Mouse (Mus musculus): ENCODE measurements around the gene Akt3. TPM values are rescaled to one million over a fixed set of nuclear protein-coding genes. Genes with fewer than 3 reads are reported as not detected.
A peak's percentile ranks its signal among the peaks of the same experiment; 100 is the strongest.

Akt3 gene
- polyA plus RNA-seq, 1 experiment from 2014 or later = 4.7 TPM

DNA sequence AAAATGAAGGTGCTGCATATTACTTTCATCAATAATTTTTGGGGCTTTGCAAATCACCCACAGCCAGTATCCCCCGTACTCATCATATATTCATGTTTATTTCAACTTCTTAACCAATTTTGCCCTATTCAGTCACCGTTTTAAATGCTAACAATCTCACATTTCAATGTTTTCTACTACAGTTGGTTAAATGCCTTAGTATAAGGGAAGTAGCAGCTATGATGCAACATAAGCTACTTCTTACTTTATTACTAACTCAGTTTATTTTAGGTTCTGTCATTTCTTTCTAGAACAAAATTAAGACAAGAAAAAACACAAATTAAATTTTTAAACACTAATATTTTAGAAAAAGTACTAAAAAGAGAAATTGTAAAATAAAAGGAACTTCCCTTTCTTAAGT, 78.4 kb downstream of the Akt3 start:
- WGBS = 85% methylated on average over 2 of the region's 2 CpGs
- Histone ChIP-seq H3K9ac (no peak overlapping the region), H3K36me3 (no peaks in the 10 kb centered on the region), H3K4me2 (no peak overlapping the region), H3K9me3 (no peaks in the 10 kb centered on the region), H3K4me1 (no peaks in the 10 kb centered on the region), H3K27me3 (replicated peaks) (no peaks in the 10 kb centered on the region), H3K27ac (no peak overlapping the region), H3K4me3 (replicated peaks) (no peak overlapping the region)
- no peak for ATAC-seq (ENCODE audit: insufficient read depth, low FRiP score, low read depth)

DNA sequence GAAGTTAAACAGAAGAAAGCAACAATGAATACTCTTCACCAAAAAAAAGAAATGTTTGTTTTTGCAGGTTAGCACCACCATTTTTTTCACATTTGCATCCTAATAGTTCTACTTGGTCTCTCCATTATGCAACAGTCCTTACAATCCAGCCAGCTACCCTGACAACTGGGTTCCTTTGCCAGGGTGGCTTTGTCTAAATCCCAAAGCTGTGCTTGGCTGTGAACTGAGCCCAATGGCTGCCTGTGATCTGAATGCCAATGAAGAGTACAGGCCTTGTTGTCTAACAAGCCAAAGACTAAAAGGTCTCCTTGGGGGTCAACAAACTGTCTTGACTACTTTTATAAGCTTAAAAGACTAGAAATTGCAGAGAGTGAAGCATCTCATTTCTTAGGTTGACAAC, 82.6 kb downstream of the Akt3 start:
- H3K27me3 ChIP-seq (replicated peaks) = no peaks in the 10 kb centered on the region
- H3K4me3 ChIP-seq (replicated peaks) = no peak overlapping the region
- no peaks in the 10 kb centered on the region for H3K9me3 ChIP-seq
- H3K4me2 ChIP-seq = no peak overlapping the region
- no peaks in the 10 kb centered on the region for H3K36me3 ChIP-seq
- ATAC-seq (ENCODE audit: insufficient read depth, low FRiP score, low read depth) = no peak
- H3K9ac ChIP-seq = no peak overlapping the region
- H3K4me1 ChIP-seq = no peaks in the 10 kb centered on the region
- no peak overlapping the region for H3K27ac ChIP-seq

DNA sequence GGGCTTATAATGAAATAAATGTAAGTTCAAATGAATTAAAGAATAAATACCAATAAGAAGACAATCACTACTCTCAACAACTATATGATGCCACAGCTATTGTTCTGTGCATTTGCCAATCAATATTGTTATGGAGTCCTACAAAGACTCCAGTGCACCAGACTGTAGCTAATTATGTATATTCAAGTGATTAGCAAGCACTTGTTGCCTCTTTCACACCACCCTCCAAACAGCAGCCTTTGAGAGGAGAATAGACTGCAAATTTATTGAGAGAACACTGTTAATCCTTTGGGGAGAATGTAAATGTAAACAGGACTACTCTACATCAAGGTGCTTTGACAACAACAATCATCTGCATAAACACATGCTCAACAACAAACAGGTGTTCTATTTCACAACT, 86.7 kb downstream of the Akt3 start:
- no peaks in the 10 kb centered on the region for H3K4me1 ChIP-seq
- no peaks in the 10 kb centered on the region for H3K36me3 ChIP-seq
- H3K27ac ChIP-seq = no peak overlapping the region
- no peaks in the 10 kb centered on the region for H3K9me3 ChIP-seq
- no peak for ATAC-seq (ENCODE audit: insufficient read depth, low FRiP score, low read depth)
- no peak overlapping the region for H3K4me3 ChIP-seq (replicated peaks)
- no peak overlapping the region for H3K4me2 ChIP-seq
- no peaks in the 10 kb centered on the region for H3K27me3 ChIP-seq (replicated peaks)
- no peak overlapping the region for H3K9ac ChIP-seq

DNA sequence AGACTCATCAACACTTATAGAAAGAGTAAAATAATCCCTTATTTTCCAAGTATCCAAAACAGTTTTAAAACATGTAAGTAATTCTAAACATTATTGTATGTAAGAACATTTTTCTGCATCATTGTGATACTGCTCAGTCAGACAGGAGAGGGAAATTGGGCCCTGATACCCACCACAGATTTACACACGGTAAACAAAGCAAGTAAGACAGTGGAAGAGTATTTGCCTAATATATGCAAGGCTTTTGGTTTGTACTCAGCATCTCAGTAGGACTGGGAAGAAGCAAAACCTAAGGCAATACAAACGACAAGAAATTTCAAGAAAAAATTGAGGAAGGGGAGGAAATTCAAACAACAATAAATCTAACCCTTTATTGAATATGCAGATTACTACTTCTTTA, 92.2 kb downstream of the Akt3 start:
- ATAC-seq (ENCODE audit: insufficient read depth, low FRiP score, low read depth) = no peak
- Histone ChIP-seq H3K4me2 (no peak overlapping the region), H3K9ac (no peak overlapping the region), H3K9me3 (no peaks in the 10 kb centered on the region), H3K4me1 (no peaks in the 10 kb centered on the region), H3K36me3 (no peaks in the 10 kb centered on the region), H3K4me3 (replicated peaks) (no peak overlapping the region), H3K27ac (no peak overlapping the region), H3K27me3 (replicated peaks) (no peaks in the 10 kb centered on the region)
- 52% methylated on average over 2 of the region's 2 CpGs for WGBS

DNA sequence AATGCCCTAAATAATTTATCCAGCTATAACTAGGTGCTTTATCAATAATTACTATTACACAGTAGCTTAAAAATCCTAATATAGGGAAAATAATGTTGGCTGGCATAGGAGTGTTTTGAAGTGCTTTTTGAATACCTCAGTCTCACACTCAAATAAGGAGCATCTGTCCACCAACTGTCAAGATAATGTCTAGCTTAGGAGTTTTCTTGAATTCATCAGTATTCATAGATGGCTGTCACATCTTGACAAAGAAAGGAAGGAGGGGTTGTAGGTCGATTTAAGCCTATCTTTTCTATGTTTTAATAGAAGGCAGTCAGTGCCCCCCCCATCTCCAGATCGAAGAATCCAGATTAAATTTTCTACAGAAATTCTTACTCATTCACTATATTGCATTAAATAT, 92.7 kb downstream of the Akt3 start:
- Histone ChIP-seq H3K9me3 (no peaks in the 10 kb centered on the region), H3K4me2 (no peak overlapping the region), H3K36me3 (no peaks in the 10 kb centered on the region), H3K27me3 (replicated peaks) (no peaks in the 10 kb centered on the region), H3K9ac (no peak overlapping the region), H3K4me3 (replicated peaks) (no peak overlapping the region), H3K4me1 (no peaks in the 10 kb centered on the region), H3K27ac (no peak overlapping the region)
- WGBS = 82% methylated on average over 2 of the region's 2 CpGs
- ATAC-seq (ENCODE audit: insufficient read depth, low FRiP score, low read depth) = no peak

DNA sequence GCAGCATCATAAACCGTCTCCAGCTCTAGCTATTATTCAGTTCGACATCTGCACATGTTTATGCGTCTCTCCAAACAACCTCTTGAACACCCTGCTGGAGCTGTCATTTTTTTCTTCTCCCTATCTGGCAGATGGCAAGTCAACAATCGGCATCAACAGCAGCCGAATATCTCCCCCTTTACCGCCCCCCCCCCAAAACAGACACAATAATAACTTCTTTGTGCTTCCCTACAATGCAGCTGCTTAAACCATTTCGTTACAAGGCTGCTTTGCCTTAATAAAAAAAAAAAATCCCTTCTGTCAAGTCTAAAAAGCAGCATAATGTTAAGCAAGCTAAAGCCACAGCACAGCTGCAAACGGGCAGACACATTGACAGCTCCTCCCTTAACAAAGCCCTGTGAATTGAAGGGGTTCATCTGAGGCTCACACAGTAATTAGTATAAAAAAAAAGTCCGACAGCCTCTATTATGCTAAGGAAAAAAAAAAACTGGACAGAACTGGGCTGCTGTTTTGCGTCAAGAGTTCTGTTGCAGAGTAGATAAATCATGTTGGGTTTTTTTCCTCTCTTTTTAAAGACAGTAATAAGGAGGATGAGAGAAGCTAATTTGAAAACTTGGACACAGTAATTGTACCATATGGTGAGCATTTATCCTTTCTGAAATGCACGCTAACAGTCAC, 107.5 kb downstream of the Akt3 start:
- Histone ChIP-seq H3K9ac (no peak overlapping the region), H3K4me2 (0 out of 2 replicates have a peak overlapping the region, but pooled peaks have one; percentile 8), H3K9me3 (no peaks in the 10 kb centered on the region), H3K36me3 (no peaks in the 10 kb centered on the region), H3K27ac (0 out of 2 replicates have a peak overlapping the region, but pooled peaks have one; percentile 8), H3K4me1 (no peaks in the 10 kb centered on the region), H3K27me3 (replicated peaks) (no peaks in the 10 kb centered on the region), H3K4me3 (replicated peaks) (no peak overlapping the region)
- ATAC-seq (ENCODE audit: insufficient read depth, low FRiP score, low read depth) = peak; percentile 50; the same call in 1 of the 2 replicates
- 28% methylated on average over 11 of the region's 11 CpGs for WGBS

DNA sequence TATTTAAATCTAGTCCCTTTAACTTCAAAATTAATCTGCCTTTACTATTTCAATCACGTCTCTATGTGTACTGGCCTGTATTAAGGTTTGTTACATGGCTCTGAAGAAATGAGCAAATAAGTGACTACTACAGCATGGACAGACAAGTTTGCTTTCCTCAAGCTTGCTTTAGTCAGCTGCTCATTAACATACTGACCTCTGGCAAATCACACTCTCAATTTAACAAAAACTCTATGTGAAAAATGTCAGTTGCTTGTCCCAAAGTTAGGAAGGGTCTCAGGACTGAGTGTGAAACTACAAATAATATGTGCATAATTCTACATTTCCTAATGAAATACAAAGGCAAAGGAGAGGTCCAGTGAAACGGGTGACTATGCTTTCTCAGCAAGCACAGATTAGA, 109.3 kb downstream of the Akt3 start:
- H3K27ac ChIP-seq = no peak overlapping the region
- H3K4me3 ChIP-seq (replicated peaks) = no peak overlapping the region
- H3K4me1 ChIP-seq = no peaks in the 10 kb centered on the region
- H3K36me3 ChIP-seq = no peaks in the 10 kb centered on the region
- H3K27me3 ChIP-seq (replicated peaks) = no peaks in the 10 kb centered on the region
- H3K4me2 ChIP-seq = no peak overlapping the region
- no peak overlapping the region for H3K9ac ChIP-seq
- WGBS = 53% methylated on average over 2 of the region's 2 CpGs
- no peak for ATAC-seq (ENCODE audit: insufficient read depth, low FRiP score, low read depth)
- H3K9me3 ChIP-seq = no peaks in the 10 kb centered on the region

DNA sequence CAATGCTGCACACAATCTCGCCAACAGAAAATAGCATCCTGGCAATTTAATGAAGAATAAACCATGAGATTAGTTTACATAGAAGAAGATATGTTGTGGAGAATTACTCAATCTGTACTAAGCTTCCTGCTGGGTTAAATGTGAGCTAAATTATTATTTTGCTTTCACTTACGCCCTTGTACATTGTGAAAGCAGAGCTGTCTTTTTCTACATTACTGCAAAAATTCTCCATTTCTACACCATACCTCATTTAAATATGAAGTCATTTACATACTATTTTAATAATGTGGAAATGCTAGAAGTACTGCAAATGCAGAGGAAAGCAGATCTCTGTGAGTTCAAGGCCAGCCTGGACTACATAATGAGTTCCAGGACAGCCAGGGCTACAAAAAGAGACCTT, 116.5 kb downstream of the Akt3 start:
- Histone ChIP-seq H3K27ac (no peak overlapping the region), H3K4me1 (no peaks in the 10 kb centered on the region), H3K4me3 (replicated peaks) (no peak overlapping the region), H3K36me3 (no peaks in the 10 kb centered on the region), H3K27me3 (replicated peaks) (no peaks in the 10 kb centered on the region), H3K9me3 (no peaks in the 10 kb centered on the region), H3K4me2 (no peak overlapping the region), H3K9ac (no peak overlapping the region)
- ATAC-seq (ENCODE audit: insufficient read depth, low FRiP score, low read depth) = no peak
- WGBS = 91% methylated on average over 2 of the region's 2 CpGs

DNA sequence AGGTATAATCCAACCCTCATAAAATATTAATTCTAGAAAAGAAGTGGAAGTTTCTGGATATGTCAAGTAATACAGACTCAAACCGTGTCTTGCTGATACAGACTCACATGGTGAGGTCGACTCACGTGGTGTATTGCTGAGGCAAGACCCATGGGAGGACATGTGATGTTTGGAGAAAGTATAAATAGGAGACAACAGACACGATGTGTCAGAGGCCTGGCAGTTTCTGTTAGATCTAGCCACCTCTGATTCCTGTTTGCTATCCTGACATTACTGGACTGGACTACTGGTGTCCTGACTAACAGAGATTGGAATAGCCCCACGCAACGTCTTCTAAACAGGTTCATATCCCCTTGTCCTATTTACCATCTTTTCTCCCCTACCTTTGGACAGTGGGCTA, 118.4 kb downstream of the Akt3 start:
- 78% methylated on average over 6 of the region's 6 CpGs for WGBS
- no peak overlapping the region for H3K27ac ChIP-seq
- no peaks in the 10 kb centered on the region for H3K9me3 ChIP-seq
- no peaks in the 10 kb centered on the region for H3K4me1 ChIP-seq
- no peaks in the 10 kb centered on the region for H3K27me3 ChIP-seq (replicated peaks)
- H3K4me3 ChIP-seq (replicated peaks) = no peak overlapping the region
- H3K9ac ChIP-seq = no peak overlapping the region
- H3K4me2 ChIP-seq = no peak overlapping the region
- ATAC-seq (ENCODE audit: insufficient read depth, low FRiP score, low read depth) = no peak
- no peaks in the 10 kb centered on the region for H3K36me3 ChIP-seq

DNA sequence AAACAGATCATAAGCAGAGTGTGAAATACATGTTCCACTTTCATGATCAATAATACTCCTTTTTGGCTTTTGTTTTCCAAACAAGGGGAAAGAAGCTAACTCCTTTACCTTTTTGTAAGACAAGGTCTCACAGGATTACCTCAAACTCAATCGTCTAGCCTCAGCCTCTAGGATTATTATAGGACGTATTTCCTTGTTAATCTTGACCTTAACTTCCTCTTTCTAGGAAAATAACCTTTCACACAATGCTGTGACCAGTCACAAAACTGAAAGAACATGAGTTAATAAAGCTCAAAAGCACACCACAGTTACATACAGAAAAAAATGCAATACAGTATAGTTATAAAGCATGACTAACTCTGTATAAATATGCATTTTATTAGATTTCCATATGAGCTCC, 126.5 kb downstream of the Akt3 start:
- H3K27ac ChIP-seq = no peak overlapping the region
- no peaks in the 10 kb centered on the region for H3K4me1 ChIP-seq
- no peak for ATAC-seq (ENCODE audit: insufficient read depth, low FRiP score, low read depth)
- H3K36me3 ChIP-seq = no peaks in the 10 kb centered on the region
- H3K4me3 ChIP-seq (replicated peaks) = no peak overlapping the region
- H3K9ac ChIP-seq = no peak overlapping the region
- no peaks in the 10 kb centered on the region for H3K9me3 ChIP-seq
- 68% methylated on average over 2 of the region's 2 CpGs for WGBS
- no peaks in the 10 kb centered on the region for H3K27me3 ChIP-seq (replicated peaks)
- H3K4me2 ChIP-seq = no peak overlapping the region

DNA sequence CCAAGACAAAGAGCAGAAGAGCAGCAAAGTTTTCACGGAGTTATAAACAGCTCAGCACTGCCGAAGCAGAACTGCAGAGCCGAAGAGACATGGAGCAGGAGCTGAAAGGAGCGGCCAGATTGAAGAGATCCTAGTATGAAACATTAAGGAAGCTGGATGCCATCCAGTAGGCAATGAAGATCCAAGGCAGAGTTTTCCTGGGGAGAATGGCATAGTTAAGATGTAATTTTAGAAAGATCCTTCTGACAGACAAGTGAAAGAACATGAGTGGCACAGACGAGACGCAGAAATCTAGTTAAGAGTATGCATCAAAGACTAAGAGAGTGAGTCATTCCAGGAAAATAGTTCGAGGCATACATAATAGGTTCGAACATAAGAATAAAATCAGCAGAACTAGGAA, 131.3 kb downstream of the Akt3 start:
- Histone ChIP-seq H3K27ac (no peak overlapping the region), H3K9me3 (no peaks in the 10 kb centered on the region), H3K27me3 (replicated peaks) (no peaks in the 10 kb centered on the region), H3K36me3 (no peaks in the 10 kb centered on the region), H3K4me3 (replicated peaks) (no peak overlapping the region), H3K4me1 (no peaks in the 10 kb centered on the region), H3K9ac (no peak overlapping the region), H3K4me2 (no peak overlapping the region)
- 62% methylated on average over 8 of the region's 8 CpGs for WGBS
- no peak for ATAC-seq (ENCODE audit: insufficient read depth, low FRiP score, low read depth)

DNA sequence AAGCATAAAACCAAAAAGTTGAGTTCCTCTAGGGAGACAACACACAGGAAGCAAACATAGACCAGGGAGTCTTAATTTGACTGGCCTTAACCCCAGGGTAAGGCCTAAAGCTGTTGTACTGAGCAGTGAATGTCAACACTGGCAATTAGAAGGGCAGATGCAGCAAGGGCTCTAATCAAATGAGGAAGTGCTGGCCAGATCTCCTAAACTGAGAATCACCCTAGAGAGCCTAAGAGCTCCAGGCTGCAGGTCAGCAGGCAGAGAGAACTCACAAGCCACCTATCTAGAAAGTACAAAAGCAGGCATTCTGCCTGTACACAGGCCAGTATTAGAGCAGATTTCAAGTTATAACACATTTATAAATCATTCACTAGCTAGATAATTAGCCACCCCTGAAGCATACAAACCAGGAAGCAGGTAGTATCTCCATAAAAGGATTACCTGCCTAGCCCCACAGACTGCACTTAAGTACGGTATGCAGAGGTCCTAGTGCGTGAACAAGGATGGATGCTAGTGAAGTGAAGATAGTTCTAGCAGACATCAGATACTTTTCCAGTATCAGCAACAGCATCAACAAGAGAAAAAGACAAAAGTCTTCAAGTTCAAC, 147.2 kb downstream of the Akt3 start:
- no peak overlapping the region for H3K4me2 ChIP-seq
- no peak overlapping the region for H3K4me3 ChIP-seq (replicated peaks)
- H3K9me3 ChIP-seq = no peaks in the 10 kb centered on the region
- H3K4me1 ChIP-seq = no peaks in the 10 kb centered on the region
- no peak for ATAC-seq (ENCODE audit: insufficient read depth, low FRiP score, low read depth)
- no peak overlapping the region for H3K27ac ChIP-seq
- H3K9ac ChIP-seq = no peak overlapping the region
- no peaks in the 10 kb centered on the region for H3K36me3 ChIP-seq
- WGBS = 71% methylated on average over 2 of the region's 2 CpGs
- no peaks in the 10 kb centered on the region for H3K27me3 ChIP-seq (replicated peaks)

DNA sequence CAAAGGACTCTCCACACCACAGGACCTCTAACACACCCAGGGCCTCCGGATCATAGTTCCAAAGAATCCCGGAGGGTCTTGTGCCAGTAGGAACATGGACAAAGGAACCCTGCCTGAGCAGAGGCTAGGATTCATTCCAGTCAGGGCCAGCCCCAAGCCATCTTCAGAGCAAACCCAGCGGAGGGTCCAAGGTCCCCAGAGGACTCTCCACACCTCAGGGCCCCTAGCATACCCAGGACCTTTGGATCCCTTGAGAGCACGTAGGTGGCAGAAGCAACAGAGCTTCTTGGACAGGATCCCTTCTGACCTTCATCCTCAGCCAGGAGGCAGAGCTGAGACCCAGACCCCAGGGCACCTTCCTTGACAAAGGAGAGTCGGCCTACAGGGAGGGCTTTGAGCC, 167.5 kb downstream of the Akt3 start:
- no peaks in the 10 kb centered on the region for H3K27me3 ChIP-seq (replicated peaks)
- no peak overlapping the region for H3K27ac ChIP-seq
- H3K9me3 ChIP-seq = no peaks in the 10 kb centered on the region
- no peaks in the 10 kb centered on the region for H3K36me3 ChIP-seq
- WGBS = 94% methylated on average over 5 of the region's 5 CpGs
- no peak overlapping the region for H3K4me3 ChIP-seq (replicated peaks)
- H3K9ac ChIP-seq = no peak overlapping the region
- no peaks in the 10 kb centered on the region for H3K4me1 ChIP-seq
- H3K4me2 ChIP-seq = no peak overlapping the region
- ATAC-seq (ENCODE audit: insufficient read depth, low FRiP score, low read depth) = no peak
